Mouse (Mus musculus) macrophage (primary cell): ENCODE measurements around the gene Eme2. TPM values are rescaled to one million over a fixed set of nuclear protein-coding genes. Genes with fewer than 3 reads are reported as not detected.
A peak's percentile ranks its signal among the peaks of the same experiment; 100 is the strongest.

Source experiments
- H3K27ac ChIP-seq: fragments of 350-480 bp; formaldehyde crosslinking; 2 replicates; pipeline ENCODE4 v1.9.0; 2021
- H3K36me3 ChIP-seq: fragments of 350-480 bp; formaldehyde crosslinking; 2 replicates; pipeline ENCODE4 v1.9.0; 2021; ENCODE audit errors: inconsistent target
- H3K4me3 ChIP-seq: fragments of 350-480 bp; formaldehyde crosslinking; 2 replicates; pipeline ENCODE4 v1.9.0; 2021; ENCODE audit errors: inconsistent target
- H3K79me2 ChIP-seq: fragments of 350-480 bp; formaldehyde crosslinking; 2 replicates; pipeline ENCODE4 v1.9.0; 2021; ENCODE audit errors: inconsistent target
- WGBS: methylation state at CpG from one replicate; pipeline ENCODE4 v1.1.7; 2026; ENCODE audit warnings: inconsistent platforms; ENCODE audit not compliant: missing documents; 5-methylcytosine and 5-hydroxymethylcytosine counted together
- polyA plus RNA-seq: library from polyadenylated mRNA; stranded (reverse); fragments of 250-400 nt; gene quantifications from 3 replicates; pipeline ENCODE4 v1.2.4, GENCODE M21; 2018; ENCODE audit warnings: inconsistent platforms

Eme2 gene
- polyA plus RNA-seq, 1 experiment from 2014 or later: 4.6 TPM

GRCm38 (mm10) chr17:24891321-24891720 is 3.6 kb downstream of the Eme2 start:
- 93% methylated on average over 12 of the region's 13 CpGs for WGBS
- H3K36me3 ChIP-seq: peaks cover 36% of the 10 kb centered on the region
- H3K79me2 ChIP-seq: peaks cover 46% of the 10 kb centered on the region
- H3K27ac ChIP-seq: no peak overlapping the region
- no peak overlapping the region for H3K4me3 ChIP-seq

GRCm38 (mm10) chr17:24890151-24891092 is 4.5 kb downstream of the Eme2 start:
- WGBS: 91% methylated on average over 19 of the region's 19 CpGs
- Histone ChIP-seq H3K36me3 (peaks cover 36% of the 10 kb centered on the region), H3K27ac (no peak overlapping the region), H3K4me3 (no peak overlapping the region), H3K79me2 (peaks cover 48% of the 10 kb centered on the region)

- Histone ChIP-seq H3K4me3 (no peak overlapping the region), H3K27ac (no peak overlapping the region), H3K79me2 (peaks cover 51% of the 10 kb centered on the region), H3K36me3 (peaks cover 42% of the 10 kb centered on the region)
- 97% methylated on average over 3 of the region's 3 CpGs for WGBS
Measured at GRCm38 (mm10) chr17:24888862-24889261, 6.0 kb downstream of the Eme2 start.

- peak overlapping the region; percentile 84 for H3K4me3 ChIP-seq
- H3K36me3 ChIP-seq: peaks cover 44% of the 10 kb centered on the region
- peak overlapping the region; percentile 28; the same call in 1 of the 2 replicates for H3K27ac ChIP-seq
- WGBS: 64% methylated on average over 18 of the region's 18 CpGs
- H3K79me2 ChIP-seq: peaks cover 44% of the 10 kb centered on the region
Measured at GRCm38 (mm10) chr17:24887291-24888080, 7.4 kb downstream of the Eme2 start.

GRCm38 (mm10) chr17:24886932-24887271 is 8.0 kb downstream of the Eme2 start:
- under 1% methylated on average over 18 of the region's 18 CpGs for WGBS
- H3K36me3 ChIP-seq: peaks cover 40% of the 10 kb centered on the region

GRCm38 (mm10) chr17:24886134-24886931 is 8.6 kb downstream of the Eme2 start, which contains the start of the genes Nubp2 and Spsb3:
Gene Nubp2 (minus strand): TSS chr17:24886349.
Gene Spsb3 (plus strand): TSS chr17:24886643.
- Histone ChIP-seq H3K27ac (peak within 1 kb of the TSS; percentile 55), H3K4me3 (peak within 1 kb of the TSS; percentile 100), H3K79me2 (peaks cover 44% of the 10 kb centered on the region), H3K36me3 (peaks cover 34% of the 10 kb centered on the region)
- under 1% methylated on average over 69 of the region's 69 CpGs for WGBS

More at GRCm38 (mm10) chr17:24886932-24887271, 8.0 kb downstream of the Eme2 start:
- Histone ChIP-seq H3K27ac (peak overlapping the region; percentile 28), H3K79me2 (peaks cover 44% of the 10 kb centered on the region), H3K4me3 (peak overlapping the region; percentile 84)

GRCm38 (mm10) chr17:24885356-24886133 is 9.3 kb downstream of the Eme2 start:
- 27% methylated on average over 18 of the region's 22 CpGs for WGBS
- peak overlapping the region; percentile 55 for H3K27ac ChIP-seq

GRCm38 (mm10) chr17:24884391-24884790 is 10.5 kb downstream of the Eme2 start:
- H3K4me3 ChIP-seq: no peak overlapping the region
- peaks cover 21% of the 10 kb centered on the region for H3K36me3 ChIP-seq
- peaks cover 44% of the 10 kb centered on the region for H3K79me2 ChIP-seq
- no peak overlapping the region for H3K27ac ChIP-seq
- 94% methylated on average over 6 of the region's 6 CpGs for WGBS

More at GRCm38 (mm10) chr17:24885356-24886133, 9.3 kb downstream of the Eme2 start:
- peaks cover 26% of the 10 kb centered on the region for H3K36me3 ChIP-seq
- H3K4me3 ChIP-seq: peak overlapping the region; percentile 100
- H3K79me2 ChIP-seq: peaks cover 44% of the 10 kb centered on the region

GRCm38 (mm10) chr17:24881738-24882440 is 13.0 kb downstream of the Eme2 start:
- H3K36me3 ChIP-seq: peaks cover 21% of the 10 kb centered on the region
- H3K4me3 ChIP-seq: no peak overlapping the region
- 42% methylated on average over 7 of the region's 7 CpGs for WGBS
- H3K27ac ChIP-seq: no peak overlapping the region
- peaks cover 21% of the 10 kb centered on the region for H3K79me2 ChIP-seq

GRCm38 (mm10) chr17:24878531-24878930 is 16.4 kb downstream of the Eme2 start:
- Histone ChIP-seq H3K79me2 (no peaks in the 10 kb centered on the region), H3K36me3 (peaks cover 12% of the 10 kb centered on the region), H3K27ac (no peak overlapping the region), H3K4me3 (no peak overlapping the region)
- 90% methylated on average over 8 of the region's 8 CpGs for WGBS

- no peaks in the 10 kb centered on the region for H3K79me2 ChIP-seq
- H3K4me3 ChIP-seq: no peak overlapping the region
Measured at GRCm38 (mm10) chr17:24878117-24878397, 16.8 kb downstream of the Eme2 start.

GRCm38 (mm10) chr17:24877336-24878116 is 17.4 kb downstream of the Eme2 start:
- Histone ChIP-seq H3K36me3 (peaks cover 2% of the 10 kb centered on the region; the same call in 1 of the 2 replicates), H3K27ac (no peak overlapping the region), H3K4me3 (no peak overlapping the region), H3K79me2 (no peaks in the 10 kb centered on the region)
- 84% methylated on average over 10 of the region's 10 CpGs for WGBS

More at GRCm38 (mm10) chr17:24878117-24878397, 16.8 kb downstream of the Eme2 start:
- peaks cover 8% of the 10 kb centered on the region for H3K36me3 ChIP-seq
- no peak overlapping the region for H3K27ac ChIP-seq
- 74% methylated on average over 5 of the region's 5 CpGs for WGBS
